Comparison of ENCODE assay signal across 27 mouse cellular contexts in genomic region chr14:73874337-73874736, GRCm38 (mm10).
DNase-seq lines count a peak whose midpoint lies in the region; ATAC-seq lines count a peak whose summit lies in the region.
"Had no signal": no experiment of that assay in that cellular context is flagged by ENCODE, and none has a peak within 500 bp of the region (broad histone marks: within the 10 kb centered on the region; RNA-seq: fewer than 3 reads in every experiment).

No protein-coding gene starts in this region.

- H3K9ac ChIP-seq in kidney, embryonic 14.5 days (ENCODE audit: low read depth, low read length), result no peak overlapping the region
- no peak overlapping the region for H3K9ac ChIP-seq in kidney, embryonic 16.5 days (replicated peaks; ENCODE audit: low read length)
- no peak overlapping the region for H3K9ac ChIP-seq in limb, embryonic 11.5 days (ENCODE audit: low read length)
- H3K9ac ChIP-seq: embryonic facial prominence, embryonic 13.5 days; embryonic facial prominence, embryonic 15.5 days; forebrain, embryonic 12.5 days had no signal

- no peak overlapping the region for H3K4me2 ChIP-seq in kidney, embryonic 14.5 days (replicated peaks; ENCODE audit: low read depth, low read length)
- no peak overlapping the region for H3K4me2 ChIP-seq in kidney, embryonic 16.5 days (replicated peaks; ENCODE audit: low read depth, low read length)
- H3K4me2 ChIP-seq in limb, embryonic 11.5 days (ENCODE audit: low read depth, severe bottlenecking), result no peak overlapping the region
- H3K4me2 ChIP-seq: embryonic facial prominence, embryonic 13.5 days; embryonic facial prominence, embryonic 15.5 days; forebrain, embryonic 12.5 days had no signal

- H3K27ac ChIP-seq in kidney, embryonic 14.5 days (ENCODE audit: low read depth, low read length), result no peak overlapping the region
- H3K27ac ChIP-seq in kidney, embryonic 16.5 days (ENCODE audit: low read length), result no peak overlapping the region
- no peak overlapping the region for H3K27ac ChIP-seq in limb, embryonic 11.5 days (replicated peaks; ENCODE audit: low read depth, low read length)
- H3K27ac ChIP-seq in limb, embryonic 10.5 days, result no peak overlapping the region
- H3K27ac ChIP-seq: embryonic facial prominence, embryonic 13.5 days; embryonic facial prominence, embryonic 15.5 days; forebrain, embryonic 10.5 days; forebrain, embryonic 12.5 days had no signal

- peak; percentile 60; the same call in 1 of the 2 replicates for ATAC-seq in kidney, embryonic 14.5 days (ENCODE audit: low FRiP score, low TSS enrichment)
- 0 out of 2 replicates have a peak, but pooled peaks have one; percentile 39 for ATAC-seq in kidney, embryonic 16.5 days (ENCODE audit: low FRiP score, low TSS enrichment)
- peak; percentile 60; the same call in 1 of the 2 replicates for ATAC-seq in limb, embryonic 11.5 days (ENCODE audit: insufficient number of reproducible peaks, low FRiP score, low TSS enrichment, low read depth)
- ATAC-seq: activated CD4-positive, CD25-positive, alpha-beta regulatory T cell, adult 4 months; forebrain, embryonic 14.5 days; forebrain, embryonic 16.5 days; Patski had no signal

- no peaks in the 10 kb centered on the region for H3K27me3 ChIP-seq in kidney, embryonic 14.5 days (ENCODE audit: control insufficient read depth, insufficient read depth, low read length)
- H3K27me3 ChIP-seq in kidney, embryonic 16.5 days (ENCODE audit: insufficient read depth, low read length), result no peaks in the 10 kb centered on the region
- H3K27me3 ChIP-seq in limb, embryonic 11.5 days (ENCODE audit: control insufficient read depth, insufficient read depth, low read length), result no peaks in the 10 kb centered on the region
- no peaks in the 10 kb centered on the region for H3K27me3 ChIP-seq in limb, embryonic 10.5 days (ENCODE audit: low read depth, poor library complexity, severe bottlenecking)
- H3K27me3 ChIP-seq: embryonic facial prominence, embryonic 13.5 days; embryonic facial prominence, embryonic 15.5 days; forebrain, embryonic 12.5 days had no signal

- H3K4me3 ChIP-seq in kidney, embryonic 14.5 days (ENCODE audit: low read length), result no peak overlapping the region
- H3K4me3 ChIP-seq in kidney, embryonic 16.5 days (ENCODE audit: low read length), result no peak overlapping the region
- no peak overlapping the region for H3K4me3 ChIP-seq in limb, embryonic 11.5 days (ENCODE audit: low read depth, low read length)
- H3K4me3 ChIP-seq in limb, embryonic 10.5 days, result no peak overlapping the region
- H3K4me3 ChIP-seq: embryonic facial prominence, embryonic 13.5 days; embryonic facial prominence, embryonic 15.5 days; erythroblast, embryonic 14.5 days; forebrain, embryonic 10.5 days; forebrain, embryonic 12.5 days had no signal

- H3K36me3 ChIP-seq in kidney, embryonic 14.5 days (ENCODE audit: control insufficient read depth, insufficient read depth, low read length), result no peaks in the 10 kb centered on the region
- no peaks in the 10 kb centered on the region for H3K36me3 ChIP-seq in kidney, embryonic 16.5 days (ENCODE audit: insufficient read depth, low read length)
- H3K36me3 ChIP-seq in limb, embryonic 11.5 days (ENCODE audit: control insufficient read depth, insufficient read depth, low read length), result no peaks in the 10 kb centered on the region
- no peaks in the 10 kb centered on the region for H3K36me3 ChIP-seq in limb, embryonic 10.5 days
- H3K36me3 ChIP-seq: embryonic facial prominence, embryonic 13.5 days; embryonic facial prominence, embryonic 15.5 days; forebrain, embryonic 10.5 days; forebrain, embryonic 12.5 days; G1E had no signal

- H3K9me3 ChIP-seq in kidney, embryonic 14.5 days (ENCODE audit: control insufficient read depth, low read length), result no peaks in the 10 kb centered on the region
- no peaks in the 10 kb centered on the region for H3K9me3 ChIP-seq in kidney, embryonic 16.5 days (ENCODE audit: low read length)
- no peaks in the 10 kb centered on the region for H3K9me3 ChIP-seq in limb, embryonic 11.5 days (ENCODE audit: control insufficient read depth, low read length)
- H3K9me3 ChIP-seq in limb, embryonic 10.5 days (replicated peaks), result no peaks in the 10 kb centered on the region
- H3K9me3 ChIP-seq: embryonic facial prominence, embryonic 13.5 days; embryonic facial prominence, embryonic 15.5 days; forebrain, embryonic 10.5 days; forebrain, embryonic 12.5 days; G1E had no signal

- H3K4me1 ChIP-seq in kidney, embryonic 14.5 days (ENCODE audit: control insufficient read depth, insufficient read depth, low read length), result no peaks in the 10 kb centered on the region
- H3K4me1 ChIP-seq in kidney, embryonic 16.5 days (ENCODE audit: insufficient read depth, low read length), result no peaks in the 10 kb centered on the region
- H3K4me1 ChIP-seq in limb, embryonic 11.5 days (ENCODE audit: control insufficient read depth, insufficient read depth, low read length), result no peaks in the 10 kb centered on the region
- H3K4me1 ChIP-seq in limb, embryonic 10.5 days, result no peaks in the 10 kb centered on the region
- H3K4me1 ChIP-seq: embryonic facial prominence, embryonic 13.5 days; embryonic facial prominence, embryonic 15.5 days; forebrain, embryonic 10.5 days; forebrain, embryonic 12.5 days had no signal

- DNase-seq in kidney, adult 18-20 months, result no peak
- no peak for DNase-seq in kidney, postnatal 10 days
- DNase-seq in limb, embryonic 11.5 days (ENCODE audit: low spot score), result peak; percentile 27
- no peak for DNase-seq in limb, embryonic 10.5 days (ENCODE audit: low spot score)
- peak; percentile 24 for DNase-seq in forelimb bud, embryonic 11.5 days (ENCODE audit: low read depth, low spot score)
- no peak for DNase-seq in cerebellum, adult 18-20 months
- DNase-seq: adrenal gland, adult 8-10 months; adrenal gland, postnatal 14 days; adrenal gland, postnatal 36 days; cerebellum, adult 11-12 months; cerebellum, adult 8-10 months; cerebellum, adult 9-11 months; cerebellum, postnatal 14 days; cerebellum, postnatal 36 days; embryo, embryonic 11 days had no signal

Comparison
In these comparisons a context has a peak if more than half of its experiments do, and no peak if none do; other contexts are left out.
1. DNase-seq: peak in limb, embryonic 11.5 days (single experiment) and forelimb bud, embryonic 11.5 days (single experiment); none in kidney, adult 18-20 months (single experiment), kidney, postnatal 10 days (single experiment), limb, embryonic 10.5 days (single experiment) and cerebellum, adult 18-20 months (0 of 2).
2. Peak in every context shown above with its lines, with median percentiles within 50 percentile points of each other: ATAC-seq.